Comparison of ENCODE assay signal across 10 mouse cellular contexts in genomic region chr5:21217453-21218294, GRCm38 (mm10). TPM values are rescaled to one million over a fixed set of nuclear protein-coding genes. Genes with fewer than 3 reads are reported as not detected.
A peak's percentile ranks its signal among the peaks of the same experiment; 100 is the strongest.
DNase-seq lines count a peak whose midpoint lies in the region; ATAC-seq lines count a peak whose summit lies in the region.
"Had no signal": no experiment of that assay in that cellular context is flagged by ENCODE, and none has a peak within 500 bp of the region (broad histone marks: within the 10 kb centered on the region; RNA-seq: fewer than 3 reads in every experiment).

No protein-coding gene starts in this region.

- peak; percentile 88 for ATAC-seq in liver, embryonic 13.5 days (ENCODE audit: low read depth)
- peak; percentile 91 for ATAC-seq in megakaryocyte-erythroid progenitor cell, adult 5-6 weeks (replicated peaks; ENCODE audit: low FRiP score, low TSS enrichment, poor library complexity, severe bottlenecking)
- ATAC-seq in hindbrain, embryonic 13.5 days (ENCODE audit: low FRiP score): no peak
- no peak for ATAC-seq in forebrain, embryonic 12.5 days (ENCODE audit: low FRiP score)

- 0 out of 2 replicates have a peak overlapping the region, but pooled peaks have one; percentile 1 for H3K27ac ChIP-seq in liver, embryonic 13.5 days
- H3K27ac ChIP-seq in hindbrain, embryonic 13.5 days: no peak overlapping the region
- H3K27ac ChIP-seq in forebrain, embryonic 12.5 days: no peak overlapping the region

- H3K4me2 ChIP-seq in liver, embryonic 13.5 days: peak overlapping the region; percentile 12; the same call in 1 of the 2 replicates
- no peak overlapping the region for H3K4me2 ChIP-seq in hindbrain, embryonic 13.5 days
- no peak overlapping the region for H3K4me2 ChIP-seq in forebrain, embryonic 12.5 days

- H3K4me3 ChIP-seq in liver, embryonic 13.5 days (replicated peaks): no peak overlapping the region
- no peak overlapping the region for H3K4me3 ChIP-seq in hindbrain, embryonic 13.5 days
- H3K4me3 ChIP-seq in forebrain, embryonic 12.5 days (replicated peaks): no peak overlapping the region

- no peaks in the 10 kb centered on the region for H3K27me3 ChIP-seq in liver, embryonic 13.5 days
- no peaks in the 10 kb centered on the region for H3K27me3 ChIP-seq in hindbrain, embryonic 13.5 days
- H3K27me3 ChIP-seq in forebrain, embryonic 12.5 days: no peaks in the 10 kb centered on the region

- H3K36me3 ChIP-seq in liver, embryonic 13.5 days: no peaks in the 10 kb centered on the region
- no peaks in the 10 kb centered on the region for H3K36me3 ChIP-seq in hindbrain, embryonic 13.5 days
- no peaks in the 10 kb centered on the region for H3K36me3 ChIP-seq in forebrain, embryonic 12.5 days (replicated peaks)

- peaks cover 26% of the 10 kb centered on the region for H3K4me1 ChIP-seq in liver, embryonic 13.5 days (replicated peaks)
- no peaks in the 10 kb centered on the region for H3K4me1 ChIP-seq in hindbrain, embryonic 13.5 days (replicated peaks)
- H3K4me1 ChIP-seq in forebrain, embryonic 12.5 days: no peaks in the 10 kb centered on the region

- H3K9ac ChIP-seq in liver, embryonic 13.5 days: no peak overlapping the region
- no peak overlapping the region for H3K9ac ChIP-seq in hindbrain, embryonic 13.5 days
- H3K9ac ChIP-seq in forebrain, embryonic 12.5 days: no peak overlapping the region

- intact Hi-C loops in left cerebral cortex, postnatal 14 days (cut with DNase I): no loop called here

- peak; percentile 4 to 15 for DNase-seq in left cerebral cortex, postnatal 14 days (ENCODE audit: low spot score in 2 of 2)
- DNase-seq in left cerebral cortex, adult 18-20 months (ENCODE audit: low spot score in 2 of 2): no peak
- DNase-seq in brain, adult 2 months (ENCODE audit: low read depth, low spot score): peak; percentile 54
- peak; percentile 41 for DNase-seq in liver, embryonic 13.5 days
- DNase-seq in ovary, postnatal 14 days (ENCODE audit: low spot score): no peak
- DNase-seq: adrenal gland, postnatal 36 days; layer of hippocampus, adult 9-11 months had no signal

- WGBS in liver, embryonic 13.5 days (ENCODE audit: insufficient replicate concordance): 22% methylated on average over 14 of the region's 14 CpGs
- WGBS in hindbrain, embryonic 13.5 days: 86% methylated on average over 14 of the region's 14 CpGs
- 90% methylated on average over 14 of the region's 14 CpGs for WGBS in forebrain, embryonic 12.5 days

- no peaks in the 10 kb centered on the region for H3K9me3 ChIP-seq in liver, embryonic 13.5 days (replicated peaks)
- no peaks in the 10 kb centered on the region for H3K9me3 ChIP-seq in hindbrain, embryonic 13.5 days
- no peaks in the 10 kb centered on the region for H3K9me3 ChIP-seq in forebrain, embryonic 12.5 days

RNA-seq across cellular contexts. Expression of gene Gsap, which starts 31.6 kb away (rescaled TPM):
- 1 to 10 TPM; 3.5 to 4.7 TPM for total RNA-seq in left cerebral cortex, postnatal 14 days (2021)
- 1 to 10 TPM; 4.4 to 5.1 TPM for total RNA-seq in left cerebral cortex, adult 18-20 months (2021)
- 1.8 and 2.2 TPM in 2 replicates for polyA plus RNA-seq in liver, embryonic 13.5 days (2015; fragmentation: Nextera tagmentation; extraction: Ambion mirVana)
- 1.5 and 2.6 TPM in 2 replicates for total RNA-seq in megakaryocyte-erythroid progenitor cell, adult 5-6 weeks (2014; fragmentation: Nextera tagmentation)
- total RNA-seq in megakaryocyte-erythroid progenitor cell, adult 5-6 weeks (2017): 1.1 and 1.3 TPM in 2 replicates
- polyA plus RNA-seq in hindbrain, embryonic 13.5 days (2015; fragmentation: Nextera tagmentation; extraction: Ambion mirVana): 9.9 TPM in 2 replicates
- polyA plus RNA-seq in forebrain, embryonic 12.5 days (2016; fragmentation: Nextera tagmentation; extraction: Ambion mirVana): 2.8 and 3.6 TPM in 2 replicates

Comparison
In these comparisons a context has a peak if more than half of its experiments do, and no peak if none do; other contexts are left out.
1. DNase-seq: peak in left cerebral cortex, postnatal 14 days (2 of 2), brain, adult 2 months (single experiment) and liver, embryonic 13.5 days (single experiment); none in left cerebral cortex, adult 18-20 months (0 of 2) and ovary, postnatal 14 days (single experiment).
2. ATAC-seq: peak in liver, embryonic 13.5 days (single experiment) and megakaryocyte-erythroid progenitor cell, adult 5-6 weeks (single experiment); none in hindbrain, embryonic 13.5 days (single experiment) and forebrain, embryonic 12.5 days (single experiment).